Mouse (Mus musculus) liver, postnatal 0 days (tissue): ENCODE results near the gene Ecsit. TPM values are rescaled to one million over a fixed set of nuclear protein-coding genes. Genes with fewer than 3 reads are reported as not detected.
A peak's percentile ranks its signal among the peaks of the same experiment; 100 is the strongest.

Experiments
- ATAC-seq: fragments of 200-750 bp; cut with Nextera tagmentation; 2 replicates; pipeline ENCODE4 v1.8.0; 2017; ENCODE audit warnings: mild to moderate bottlenecking, moderate library complexity
- DNase-seq: peaks from one replicate; pipeline ENCODE4 v3.0.0-alpha.2; 2016
- H3K27ac ChIP-seq: fragments of 300-500 bp; sonication (generic); 2 replicates; pipeline ENCODE4 v1.5.1; 2014; ENCODE audit warnings: antibody characterized with exemption, moderate library complexity, mild to moderate bottlenecking, low read depth
- H3K27me3 ChIP-seq: fragments of 300-500 bp; sonication (generic); 2 replicates; pipeline ENCODE4 v1.6.1; 2014; ENCODE audit warnings: low read length, control low read depth, mixed read lengths; ENCODE audit not compliant: insufficient read depth
- H3K36me3 ChIP-seq: fragments of 300-500 bp; sonication (generic); replicated peaks from 2 replicates; pipeline ENCODE4 v1.6.1; 2014; ENCODE audit warnings: mild to moderate bottlenecking, control low read depth, low read length, moderate library complexity, mixed read lengths; ENCODE audit not compliant: insufficient read depth
- H3K4me1 ChIP-seq: fragments of 300-500 bp; sonication (generic); 2 replicates; pipeline ENCODE4 v1.6.1; 2014; ENCODE audit warnings: antibody characterized with exemption, mild to moderate bottlenecking, control low read depth; ENCODE audit not compliant: insufficient read depth
- H3K4me2 ChIP-seq: fragments of 300-500 bp; sonication (generic); 2 replicates; pipeline ENCODE4 v1.6.1; 2014; ENCODE audit warnings: low read depth, mild to moderate bottlenecking, low read length, moderate library complexity, mixed read lengths
- H3K4me3 ChIP-seq: fragments of 300-500 bp; sonication (generic); 2 replicates; pipeline ENCODE4 v1.5.1; 2014; ENCODE audit warnings: low read depth, low read length
- H3K9ac ChIP-seq: fragments of 300-500 bp; sonication (generic); replicated peaks from 2 replicates; pipeline ENCODE4 v1.6.1; 2014; ENCODE audit warnings: mild to moderate bottlenecking, moderate library complexity
- H3K9me3 ChIP-seq: fragments of 300-500 bp; sonication (generic); 2 replicates; pipeline ENCODE4 v1.6.1; 2016; ENCODE audit warnings: mild to moderate bottlenecking, control low read depth, low read length, mixed read lengths
- CTCF ChIP-seq: sonication (generic); IDR thresholded peaks from 2 replicates; pipeline ENCODE4 v1.5.1; 2016; ENCODE audit warnings: antibody characterized with exemption, low read depth
- EP300 ChIP-seq: IDR thresholded peaks from 2 replicates; pipeline ENCODE4 v1.6.1; 2016; ENCODE audit warnings: antibody characterized with exemption, low read depth, mild to moderate bottlenecking
- WGBS: fragments of 180-500 bp; shearing (Covaris S2); extraction: QIAGEN DNeasy Blood & Tissue Kit; methylation state at CpG from one replicate; pipeline ENCODE4 v1.1.7; 2014; ENCODE audit not compliant: insufficient replicate concordance; 5-methylcytosine and 5-hydroxymethylcytosine counted together
- polyA plus RNA-seq: library from polyadenylated mRNA; unstranded; fragments of >200 nt; fragmentation: Nextera tagmentation; extraction: Ambion mirVana; gene quantifications from 2 replicates; pipeline ENCODE4 v1.2.1, GENCODE M21; 2015

The Ecsit gene
- polyA plus RNA-seq, 1 experiment from 2014 or later = 18.1 TPM

DNA sequence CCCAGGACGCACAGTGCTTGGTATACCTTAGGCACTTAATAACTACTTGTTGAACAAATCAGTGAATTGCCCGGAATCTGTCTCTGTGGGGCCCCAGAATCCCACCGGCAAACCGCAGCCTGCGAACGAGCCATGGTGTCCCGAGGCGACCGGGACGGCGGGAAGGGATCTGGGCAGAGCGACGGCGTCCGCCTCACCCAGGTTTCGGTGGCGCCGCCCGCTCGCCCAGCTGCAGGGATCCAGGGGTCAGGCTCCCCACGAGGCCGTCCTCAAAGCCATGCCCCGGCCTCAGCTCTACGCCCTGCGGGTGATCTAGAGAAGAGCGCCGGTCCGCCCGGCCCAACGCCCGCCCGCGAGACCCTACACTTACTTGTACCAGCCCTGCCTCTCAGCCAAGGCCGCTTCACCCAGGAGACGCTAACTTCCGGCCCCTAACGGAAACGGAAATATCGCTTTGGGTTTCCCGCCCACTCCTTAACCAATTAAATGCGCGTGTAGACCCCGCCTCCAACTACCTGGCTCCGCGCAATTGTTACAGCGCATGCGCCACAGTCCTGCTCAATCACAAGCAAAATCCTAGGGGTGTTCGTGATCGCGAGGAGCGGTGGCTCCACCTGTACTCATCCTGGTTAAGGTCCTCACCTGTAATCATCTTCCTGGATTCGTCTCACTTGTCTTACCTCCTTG, 31.6 kb upstream of the Ecsit start, which contains the start of gene Elof1:
Gene Elof1, minus strand, starts transcription at position 433 of the 687 bp plus-strand sequence.
- 1% methylated on average over 44 of the region's 52 CpGs for WGBS

DNA sequence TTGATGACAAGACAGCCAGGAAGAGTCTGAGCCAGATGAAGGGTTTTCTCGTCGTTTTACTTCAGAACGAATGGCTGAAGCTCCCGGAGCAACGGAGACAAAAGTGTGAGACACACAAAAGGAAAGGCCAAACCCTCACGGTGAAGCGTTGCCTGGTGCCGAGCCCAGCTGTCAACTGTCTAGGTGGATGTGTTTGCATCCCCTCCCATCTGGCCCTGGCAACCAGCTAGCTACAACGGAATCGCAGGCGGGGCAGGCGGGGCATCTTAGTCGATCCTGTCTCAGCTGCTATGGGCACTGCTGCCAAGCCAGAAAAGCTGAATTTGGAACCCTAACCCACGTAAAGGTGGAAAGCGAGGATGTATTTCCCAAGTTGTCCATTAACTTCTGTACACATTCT, 30.8 kb upstream of the Ecsit start:
- peak; percentile 61 for DNase-seq

More for the DNA sequence above, 31.6 kb upstream of the Ecsit start, which contains the start of gene Elof1:
- Histone ChIP-seq H3K9me3 (no peaks in the 10 kb centered on the region), H3K27me3 (no peaks in the 10 kb centered on the region), H3K9ac (peak within 1 kb of the TSS; percentile 89), H3K4me1 (peaks cover 45% of the 10 kb centered on the region), H3K4me2 (peak within 1 kb of the TSS; percentile 97), H3K4me3 (peak within 1 kb of the TSS; percentile 86), H3K36me3 (peaks cover 27% of the 10 kb centered on the region), H3K27ac (peak within 1 kb of the TSS; percentile 83)
- DNase-seq (peak; percentile 94), ATAC-seq (peak; percentile 93)
- TF ChIP-seq CTCF = no peak
- peak; percentile 40; the same call in 1 of the 2 replicates for TF ChIP-seq EP300

DNA sequence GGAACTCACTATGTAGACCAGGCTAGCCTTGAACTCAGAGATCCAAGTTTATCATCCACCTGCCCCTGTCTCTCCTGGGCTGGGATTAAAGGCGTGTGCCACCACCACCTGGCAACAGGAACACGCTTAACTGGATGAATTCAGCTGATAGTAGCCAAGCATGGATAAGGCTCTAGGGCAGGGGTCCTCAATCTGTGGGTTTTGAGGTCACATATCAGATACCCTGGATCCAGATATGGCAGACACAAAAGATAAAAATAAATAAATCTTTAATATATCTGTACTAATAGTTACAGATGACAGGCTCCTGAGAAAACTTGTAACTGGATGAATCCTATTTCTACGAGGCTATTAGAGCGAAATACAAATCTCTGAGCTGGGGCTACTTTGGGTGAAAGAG, 30.4 kb upstream of the Ecsit start:
- no peaks in the 10 kb centered on the region for H3K27me3 ChIP-seq
- H3K9ac ChIP-seq = peak overlapping the region; percentile 89
- ATAC-seq = no peak
- no peaks in the 10 kb centered on the region for H3K9me3 ChIP-seq
- DNase-seq = no peak
- TF ChIP-seq EP300 (no peak), CTCF (no peak)
- H3K36me3 ChIP-seq = peaks cover 35% of the 10 kb centered on the region
- WGBS = 90% methylated on average over 4 of the region's 4 CpGs
- H3K27ac ChIP-seq = no peak overlapping the region
- peak overlapping the region; percentile 97 for H3K4me2 ChIP-seq
- peaks cover 34% of the 10 kb centered on the region for H3K4me1 ChIP-seq
- peak overlapping the region; percentile 86 for H3K4me3 ChIP-seq

More for the DNA sequence above, 30.8 kb upstream of the Ecsit start:
- Histone ChIP-seq H3K4me3 (peak overlapping the region; percentile 86), H3K9me3 (no peaks in the 10 kb centered on the region), H3K4me1 (peaks cover 38% of the 10 kb centered on the region), H3K27ac (peak overlapping the region; percentile 83; the same call in 1 of the 2 replicates), H3K36me3 (peaks cover 32% of the 10 kb centered on the region), H3K4me2 (peak overlapping the region; percentile 97), H3K27me3 (no peaks in the 10 kb centered on the region), H3K9ac (peak overlapping the region; percentile 89)
- no peak for ATAC-seq
- TF ChIP-seq EP300 = no peak
- no peak for TF ChIP-seq CTCF
- WGBS = 22% methylated on average over 15 of the region's 15 CpGs

DNA sequence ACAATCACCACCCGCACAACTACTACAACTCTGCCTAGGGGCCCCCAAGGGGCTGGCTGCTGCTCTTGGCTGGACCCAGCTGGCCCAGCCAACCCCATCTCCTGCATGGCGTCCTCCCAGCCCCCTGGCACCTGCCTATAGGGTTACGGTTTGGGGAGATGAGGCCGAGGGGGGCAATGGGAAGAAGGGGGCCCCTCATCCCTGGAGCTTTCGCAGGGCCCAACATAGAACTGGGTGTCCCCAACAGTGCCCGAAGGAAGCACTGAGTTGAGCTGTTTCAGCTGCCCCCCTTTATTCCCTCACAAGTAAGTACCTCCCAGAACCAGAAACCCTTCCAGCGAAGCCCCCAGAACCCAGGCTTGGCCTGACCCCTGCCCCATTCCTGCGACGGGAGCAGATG, 23.0 kb upstream of the Ecsit start:
- TF ChIP-seq EP300 (no peak), CTCF (no peak)
- H3K27ac ChIP-seq = 0 out of 2 replicates have a peak overlapping the region, but pooled peaks have one; percentile 44
- H3K4me2 ChIP-seq = no peak overlapping the region
- no peak overlapping the region for H3K9ac ChIP-seq
- H3K36me3 ChIP-seq = peaks cover 27% of the 10 kb centered on the region
- no peaks in the 10 kb centered on the region for H3K9me3 ChIP-seq
- H3K4me3 ChIP-seq = no peak overlapping the region
- ATAC-seq = no peak; the same call in 1 of the 2 replicates
- WGBS = 82% methylated on average over 9 of the region's 9 CpGs
- no peaks in the 10 kb centered on the region for H3K4me1 ChIP-seq
- DNase-seq = no peak
- H3K27me3 ChIP-seq = no peaks in the 10 kb centered on the region

DNA sequence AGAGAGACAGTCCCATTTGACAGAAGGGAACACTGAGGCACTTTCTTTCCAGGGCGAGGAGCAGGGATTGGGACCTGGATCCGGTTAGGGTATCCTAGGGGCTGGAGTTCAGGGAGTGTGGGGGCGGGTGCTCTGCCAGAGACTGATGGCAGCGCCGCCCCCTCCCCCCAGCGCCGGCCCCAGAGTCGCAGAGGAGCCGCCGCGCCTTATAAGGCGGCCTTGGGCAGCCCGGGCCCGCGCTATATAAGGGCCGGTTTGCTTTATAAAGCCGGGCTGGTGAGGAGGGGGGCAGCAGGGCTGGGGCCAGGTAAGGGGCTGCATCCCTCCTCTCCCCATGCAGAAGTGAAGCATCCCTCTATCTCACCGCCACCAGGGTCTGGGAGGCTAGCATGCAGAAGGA, 14.7 kb upstream of the Ecsit start:
- ATAC-seq (no peak), DNase-seq (no peak)
- Histone ChIP-seq H3K4me3 (no peak overlapping the region), H3K4me1 (peaks cover 4% of the 10 kb centered on the region; the same call in 1 of the 2 replicates), H3K9me3 (no peaks in the 10 kb centered on the region), H3K27ac (no peak overlapping the region), H3K27me3 (peaks cover 25% of the 10 kb centered on the region), H3K4me2 (no peak overlapping the region), H3K36me3 (no peaks in the 10 kb centered on the region), H3K9ac (no peak overlapping the region)
- TF ChIP-seq EP300 (no peak), CTCF (no peak)
- 7% methylated on average over 17 of the region's 18 CpGs for WGBS

DNA sequence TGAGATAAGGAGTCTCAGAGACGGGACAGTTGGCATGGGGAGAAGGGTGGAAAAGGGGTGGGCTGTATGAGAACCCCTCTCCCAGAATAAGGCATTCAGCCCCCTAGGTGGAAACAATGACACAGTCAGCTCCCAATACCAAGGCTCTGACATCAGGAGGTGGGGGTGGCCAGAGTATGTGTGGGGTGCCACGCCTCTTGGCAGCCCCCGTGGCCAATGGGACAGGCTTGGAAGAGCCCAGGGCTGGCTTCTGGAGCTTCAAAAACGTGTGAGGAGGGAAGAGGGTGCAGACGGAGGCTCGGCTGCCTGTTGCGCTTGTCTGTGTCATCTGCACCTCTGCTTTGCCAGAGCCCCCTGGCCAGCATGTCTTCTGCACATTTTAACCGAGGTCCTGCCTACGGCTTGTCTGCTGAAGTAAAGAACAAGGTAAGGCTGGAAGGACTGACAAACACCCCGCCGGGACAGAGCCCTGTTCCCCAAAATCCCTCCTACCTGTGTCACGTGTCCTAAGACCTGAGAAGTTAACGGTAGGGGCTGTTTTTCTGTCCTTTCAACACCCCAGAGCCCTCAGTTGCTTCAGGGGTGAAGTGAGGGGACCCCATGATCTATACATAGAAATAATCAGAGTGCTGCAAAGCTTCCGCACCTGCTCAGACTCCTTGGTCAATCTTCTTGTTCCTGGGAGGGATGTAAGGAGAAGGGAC, 13.9 kb upstream of the Ecsit start, which contains the start of gene Cnn1:
Gene Cnn1, plus strand, starts transcription at position 224 of the 704 bp plus-strand sequence.
- Histone ChIP-seq H3K9me3 (no peaks in the 10 kb centered on the region), H3K36me3 (no peaks in the 10 kb centered on the region), H3K4me2 (no peak within 1 kb of the TSS), H3K4me3 (no peak within 1 kb of the TSS), H3K9ac (no peak within 1 kb of the TSS), H3K4me1 (peaks cover 4% of the 10 kb centered on the region; the same call in 1 of the 2 replicates), H3K27ac (no peak within 1 kb of the TSS), H3K27me3 (peaks cover 25% of the 10 kb centered on the region)
- TF ChIP-seq CTCF (no peak), EP300 (no peak)
- ATAC-seq (peak; percentile 40; the same call in 1 of the 2 replicates), DNase-seq (no peak)
- 8% methylated on average over 14 of the region's 14 CpGs for WGBS
